Mouse (Mus musculus): ENCODE measurements around the gene Rcn3.

DNA sequence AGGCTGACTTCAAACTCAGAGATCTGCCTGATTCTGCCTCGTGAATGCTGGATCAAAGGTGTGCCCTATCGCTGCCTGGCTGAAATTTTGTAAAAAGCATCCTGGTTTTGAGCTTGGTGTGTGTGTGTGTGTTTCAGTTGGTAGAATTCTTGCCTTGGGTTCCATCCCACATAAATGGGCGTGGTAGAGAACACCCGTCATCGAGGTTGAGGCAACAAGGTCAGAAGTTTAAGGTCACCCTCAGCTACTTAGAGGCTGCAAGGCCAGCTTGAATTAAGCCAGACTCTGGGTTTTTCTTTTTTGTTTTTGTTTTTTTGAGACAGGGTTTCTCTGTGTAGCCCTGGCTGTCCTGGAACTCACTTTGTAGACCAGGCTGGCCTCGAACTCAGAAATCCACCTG, 26.3 kb upstream of the Rcn3 start:
- no peak for TF ChIP-seq CTCF (IDR thresholded peaks at IDR 0.05)
- TF ChIP-seq EP300 (IDR thresholded peaks at IDR 0.05; ENCODE audit: insufficient read depth, low read depth, low read length) = no peak
- no peak for TF ChIP-seq POLR2A (IDR thresholded peaks at IDR 0.05; ENCODE audit: insufficient read depth, low read depth, low read length)

Data from heart, adult 2 months (tissue).